29 mouse cellular contexts compared by ENCODE assay signal in the genomic region with DNA sequence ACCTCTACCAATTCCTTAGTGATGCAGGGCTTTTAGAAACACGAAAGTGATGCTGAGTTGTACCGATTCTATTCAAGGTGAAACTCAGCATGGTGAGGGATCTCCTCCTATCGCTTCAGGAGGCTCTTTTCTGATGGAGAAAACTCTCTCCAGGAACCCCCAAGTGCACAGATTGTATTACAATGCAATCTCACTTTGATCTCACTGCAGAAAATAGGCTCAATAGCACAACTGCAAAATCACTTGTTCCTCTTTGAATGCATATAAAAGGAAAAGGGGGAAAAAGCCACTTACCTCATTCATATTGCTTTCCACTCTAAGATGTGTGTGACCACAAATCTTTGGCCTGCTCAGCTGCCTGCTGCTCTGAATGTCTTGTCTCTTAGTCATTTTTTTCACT.
DNase-seq lines count a peak whose midpoint lies in the region; ATAC-seq and TF ChIP-seq lines count a peak whose summit lies in the region.
"Had no signal": no experiment of that assay in that cellular context is flagged by ENCODE, and none has a peak within 500 bp of the region (broad histone marks: within the 10 kb centered on the region; RNA-seq: fewer than 3 reads in every experiment).

No protein-coding gene starts in this region.

- WGBS in forebrain, embryonic 14.5 days, result 15% methylated on average over 3 of the region's 3 CpGs
- WGBS in forebrain, embryonic 11.5 days, result 24% methylated on average over 3 of the region's 3 CpGs
- WGBS in midbrain, embryonic 10.5 days, result 21% methylated on average over 3 of the region's 3 CpGs

- TF ChIP-seq CTCF in brain, embryonic 14.5 days (IDR thresholded peaks at IDR 0.05; ENCODE audit: borderline replicate concordance, extremely low read depth, insufficient read depth, insufficient read length), result no peak

- H3K4me2 ChIP-seq in forebrain, embryonic 14.5 days (ENCODE audit: low read length), result no peak overlapping the region
- H3K4me2 ChIP-seq in forebrain, embryonic 11.5 days (ENCODE audit: low read depth, low read length, severe bottlenecking), result no peak overlapping the region
- H3K4me2 ChIP-seq: embryonic facial prominence, embryonic 12.5 days; forebrain, embryonic 13.5 days; heart, embryonic 12.5 days; heart, embryonic 15.5 days; hindbrain, embryonic 13.5 days; intestine, embryonic 15.5 days had no signal

- H3K36me3 ChIP-seq in forebrain, embryonic 14.5 days (ENCODE audit: control insufficient read depth, insufficient read depth, low read length), result no peaks in the 10 kb centered on the region
- no peaks in the 10 kb centered on the region for H3K36me3 ChIP-seq in forebrain, embryonic 11.5 days (ENCODE audit: control insufficient read depth, insufficient read depth, low read length)
- H3K36me3 ChIP-seq in midbrain, embryonic 10.5 days, result no peaks in the 10 kb centered on the region
- H3K36me3 ChIP-seq: embryonic facial prominence, embryonic 12.5 days; G1E; heart, embryonic 12.5 days; heart, embryonic 15.5 days; hindbrain, embryonic 10.5 days; hindbrain, embryonic 13.5 days; intestine, embryonic 15.5 days had no signal

- DNase-seq in forebrain, embryonic 14.5 days (ENCODE audit: low spot score), result peak; percentile 2
- no peak for DNase-seq in forebrain, embryonic 11.5 days (ENCODE audit: low spot score)
- DNase-seq in ES-CJ7 (ENCODE audit: low read depth, low spot score) (peak; percentile 76), R1 (ENCODE audit: low read depth, low spot score) (peak; percentile 79)
- peak; percentile 16 for DNase-seq in brain, embryonic 14.5 days (ENCODE audit: low read depth)
- DNase-seq in midbrain, embryonic 10.5 days (ENCODE audit: low spot score), result no peak
- DNase-seq in adrenal gland, postnatal 14 days, result no peak
- DNase-seq: adrenal gland, adult 2 months; adrenal gland, postnatal 25 days; cerebellum, adult 18-20 months; cerebellum, adult 9-10 months; cerebellum, postnatal 14 days; forebrain, postnatal 0 days; gastrocnemius, postnatal 25 days; heart, adult 18-20 months; heart, postnatal 10 days; heart, postnatal 36 days; kidney, adult 11 months had no signal

- H3K4me1 ChIP-seq in forebrain, embryonic 14.5 days (ENCODE audit: control insufficient read depth, insufficient read depth, low read length), result no peaks in the 10 kb centered on the region
- no peaks in the 10 kb centered on the region for H3K4me1 ChIP-seq in forebrain, embryonic 11.5 days (replicated peaks; ENCODE audit: control insufficient read depth, insufficient read depth, low read length)
- peaks cover 10% of the 10 kb centered on the region; the same call in 1 of the 2 replicates for H3K4me1 ChIP-seq in midbrain, embryonic 10.5 days
- H3K4me1 ChIP-seq: embryonic facial prominence, embryonic 12.5 days; forebrain, embryonic 13.5 days; heart, embryonic 12.5 days; heart, embryonic 15.5 days; hindbrain, embryonic 10.5 days; intestine, embryonic 15.5 days had no signal

- no peak for ATAC-seq in forebrain, embryonic 14.5 days
- no peak for ATAC-seq in forebrain, embryonic 11.5 days (replicated peaks; ENCODE audit: low FRiP score)
- ATAC-seq: CD4-positive, CD25-positive, alpha-beta regulatory T cell, adult 4 months; forebrain, embryonic 13.5 days; forebrain, postnatal 0 days; hindbrain, embryonic 16.5 days; intestine, embryonic 15.5 days had no signal

- no peak for TF ChIP-seq POLR2A in brain, embryonic 14.5 days (IDR thresholded peaks at IDR 0.05; ENCODE audit: borderline replicate concordance, extremely low read depth, insufficient read depth, insufficient read length, poor library complexity, severe bottlenecking)

- H3K9me3 ChIP-seq in forebrain, embryonic 14.5 days (replicated peaks; ENCODE audit: control insufficient read depth, low read length), result no peaks in the 10 kb centered on the region
- no peaks in the 10 kb centered on the region for H3K9me3 ChIP-seq in forebrain, embryonic 11.5 days (ENCODE audit: control insufficient read depth, low read length)
- H3K9me3 ChIP-seq in midbrain, embryonic 10.5 days (replicated peaks), result no peaks in the 10 kb centered on the region
- H3K9me3 ChIP-seq: embryonic facial prominence, embryonic 12.5 days; forebrain, embryonic 13.5 days; G1E; heart, embryonic 12.5 days; heart, embryonic 15.5 days; hindbrain, embryonic 10.5 days; hindbrain, embryonic 13.5 days; intestine, embryonic 15.5 days had no signal

- no peak overlapping the region for H3K4me3 ChIP-seq in forebrain, embryonic 14.5 days (ENCODE audit: low read depth, low read length)
- H3K4me3 ChIP-seq in forebrain, embryonic 11.5 days (ENCODE audit: low read depth, low read length), result no peak overlapping the region
- no peak overlapping the region for H3K4me3 ChIP-seq in midbrain, embryonic 10.5 days
- H3K4me3 ChIP-seq: embryonic facial prominence, embryonic 12.5 days; erythroblast, embryonic 14.5 days; forebrain, embryonic 13.5 days; heart, embryonic 12.5 days; heart, embryonic 15.5 days; hindbrain, embryonic 10.5 days; hindbrain, embryonic 13.5 days; intestine, embryonic 15.5 days had no signal

- no peak overlapping the region for H3K9ac ChIP-seq in forebrain, embryonic 14.5 days (ENCODE audit: low read length)
- H3K9ac ChIP-seq in forebrain, embryonic 11.5 days (ENCODE audit: low read length), result no peak overlapping the region
- H3K9ac ChIP-seq: embryonic facial prominence, embryonic 12.5 days; forebrain, embryonic 13.5 days; forebrain, postnatal 0 days; heart, embryonic 12.5 days; heart, embryonic 15.5 days; hindbrain, embryonic 13.5 days; intestine, embryonic 15.5 days had no signal

- H3K27me3 ChIP-seq in forebrain, embryonic 14.5 days (replicated peaks; ENCODE audit: control insufficient read depth, insufficient read depth, low read length), result no peaks in the 10 kb centered on the region
- no peaks in the 10 kb centered on the region for H3K27me3 ChIP-seq in forebrain, embryonic 11.5 days (ENCODE audit: control insufficient read depth, insufficient read depth, low read length)
- H3K27me3 ChIP-seq in midbrain, embryonic 10.5 days (ENCODE audit: low read depth, poor library complexity, severe bottlenecking), result no peaks in the 10 kb centered on the region
- H3K27me3 ChIP-seq: embryonic facial prominence, embryonic 12.5 days; forebrain, embryonic 13.5 days; heart, embryonic 12.5 days; heart, embryonic 15.5 days; hindbrain, embryonic 13.5 days; intestine, embryonic 15.5 days had no signal

- no peak overlapping the region for H3K27ac ChIP-seq in forebrain, embryonic 14.5 days (ENCODE audit: low read depth, low read length)
- H3K27ac ChIP-seq in forebrain, embryonic 11.5 days (ENCODE audit: low read depth, low read length), result no peak overlapping the region
- no peak overlapping the region for H3K27ac ChIP-seq in midbrain, embryonic 10.5 days (replicated peaks)
- H3K27ac ChIP-seq: embryonic facial prominence, embryonic 12.5 days; forebrain, embryonic 13.5 days; heart, embryonic 15.5 days; hindbrain, embryonic 10.5 days; hindbrain, embryonic 13.5 days; intestine, embryonic 15.5 days had no signal

Comparison
In these comparisons a context has a peak if more than half of its experiments do, and no peak if none do; other contexts are left out.
1. DNase-seq: peak in forebrain, embryonic 14.5 days (single experiment), ES-CJ7 (single experiment), R1 (single experiment) and brain, embryonic 14.5 days (single experiment); none in forebrain, embryonic 11.5 days (single experiment), midbrain, embryonic 10.5 days (single experiment) and adrenal gland, postnatal 14 days (single experiment).